Mouse (Mus musculus): Measurements from ENCODE around the gene Ciapin1.

DNA sequence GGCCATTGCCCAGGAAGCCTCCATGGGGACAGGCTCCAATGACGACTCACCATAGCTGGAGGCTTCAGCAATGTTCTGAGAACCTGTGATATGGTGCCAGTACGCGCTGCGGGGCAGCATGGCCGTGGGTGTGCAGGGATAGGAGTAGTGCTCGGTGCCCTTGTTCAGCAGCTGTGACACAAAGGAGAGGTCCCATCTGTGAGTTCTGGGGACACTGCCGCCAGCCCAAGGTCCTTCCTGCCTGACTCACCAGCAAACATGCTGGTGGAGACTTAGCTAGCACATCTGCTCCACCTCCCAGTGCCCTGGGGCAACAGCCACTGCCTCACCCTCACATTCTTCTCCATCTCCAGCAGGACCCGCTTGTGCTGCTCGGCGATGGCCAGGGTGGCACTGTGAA, 27.1 kb upstream of the Ciapin1 start:
- TF ChIP-seq CTCF (IDR thresholded peaks at IDR 0.05; ENCODE audit: low read depth) (no peak), EP300 (IDR thresholded peaks at IDR 0.05; ENCODE audit: low read depth) (no peak)
